Mouse (Mus musculus): Measurements from ENCODE around the gene Tyk2. TPM values are rescaled to one million over a fixed set of nuclear protein-coding genes. Genes with fewer than 3 reads are reported as not detected.

Tyk2 gene
- total RNA-seq (2021), result 10 to 100 TPM; 12.5 to 18.6 TPM
- long read RNA-seq, experiment 1, full-length matches to known transcripts, result 2 of 11 reads
- long read RNA-seq, experiment 1, partial matches to known transcripts, result 8 of 11 reads
- long read RNA-seq, experiment 1, other reads (novel, unspliced or antisense), result 1 of 11 reads
- long read RNA-seq, experiment 2, full-length matches to known transcripts, result 3 of 15 reads
- long read RNA-seq, experiment 2, partial matches to known transcripts, result 2 of 15 reads
- long read RNA-seq, experiment 2, other reads (novel, unspliced or antisense), result 10 of 15 reads

DNA sequence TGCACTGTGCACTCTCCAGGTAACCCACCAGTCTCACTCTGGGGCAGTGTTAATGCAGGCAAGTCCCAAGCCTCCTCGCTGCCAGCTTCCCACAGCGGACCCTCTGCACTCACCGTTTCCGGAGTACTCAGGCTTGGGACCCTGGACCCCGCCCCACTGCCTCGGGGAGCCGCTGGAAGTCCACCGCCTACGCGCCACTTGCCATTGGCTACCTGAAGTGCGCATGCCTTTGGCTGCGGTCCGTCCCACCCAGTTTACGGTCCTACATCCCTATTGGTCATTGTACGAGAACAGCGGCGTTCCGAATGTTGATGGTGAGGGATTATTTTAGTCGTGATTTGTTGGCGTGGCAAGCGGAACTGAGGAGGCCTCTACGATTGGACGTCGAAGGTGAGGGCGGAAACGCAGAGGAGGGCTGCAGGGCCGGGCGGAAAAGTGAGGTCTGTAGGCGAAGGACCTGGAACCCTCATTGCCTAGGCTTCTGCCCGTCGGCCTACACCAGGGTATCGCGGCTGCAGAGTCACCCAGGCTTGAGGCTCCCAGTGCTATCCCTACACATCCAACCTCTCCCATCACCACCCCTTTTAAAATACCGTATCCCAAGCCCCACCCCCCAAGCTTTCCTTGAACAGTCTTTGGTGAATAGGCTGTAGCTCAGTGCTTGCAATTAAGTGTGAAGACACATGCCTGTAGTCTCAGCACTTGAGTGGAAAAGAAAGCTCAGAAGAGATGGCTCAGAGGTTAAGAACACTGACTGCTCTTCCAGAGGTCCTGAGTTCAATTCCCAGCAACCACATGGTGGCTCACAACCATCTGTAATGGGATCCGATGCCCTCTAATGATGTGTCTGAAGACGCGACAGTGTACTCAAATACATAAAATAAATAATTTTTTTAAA is at the start of gene Tyk2:
Gene Tyk2 (minus strand): TSS at position 185 of the 898 bp plus-strand sequence.
- DNase-seq, result peak; percentile 93

DNA sequence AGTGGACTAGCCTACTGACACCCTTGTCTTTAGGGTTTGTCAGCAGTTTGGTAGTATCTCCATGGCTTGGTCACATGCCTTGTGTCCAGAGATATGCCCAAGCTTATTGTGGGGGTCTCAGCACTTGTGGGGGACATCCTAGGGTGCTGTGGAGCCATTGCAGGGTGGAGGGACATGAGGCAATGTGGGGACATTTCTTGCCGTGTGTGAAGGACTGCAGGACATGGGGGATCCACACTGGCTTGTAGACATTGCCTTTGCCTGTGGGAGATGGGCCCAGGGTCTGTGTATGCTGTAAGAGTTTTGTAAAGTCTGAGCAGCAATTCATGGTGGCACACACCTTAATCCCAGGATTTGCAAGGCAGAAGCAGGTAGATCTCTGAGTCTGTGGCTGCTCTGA is 49.8 kb upstream of the Tyk2 start:
- no peak for DNase-seq

DNA sequence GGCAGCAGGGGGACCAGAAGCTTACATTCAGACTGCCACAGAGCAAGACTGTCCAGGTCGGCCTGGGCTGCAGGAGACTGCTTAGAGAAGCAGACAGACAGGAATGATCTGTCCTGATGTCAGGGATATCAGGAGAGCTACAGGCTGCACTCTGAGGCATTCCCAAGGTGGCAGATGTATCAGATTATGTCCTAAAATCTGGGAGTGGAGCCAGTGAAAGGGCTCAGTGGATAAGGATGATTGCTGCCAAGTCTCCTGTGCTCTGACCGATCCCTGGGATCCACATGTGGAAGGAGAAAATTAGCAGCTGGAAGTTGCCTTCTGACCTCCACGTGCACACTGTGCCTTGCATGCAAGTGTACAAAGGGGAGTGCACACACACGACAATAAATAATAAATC is 49.4 kb upstream of the Tyk2 start:
- no peak for DNase-seq

GRCm38 (mm10) chr9:21172364-21172763 is 41.3 kb upstream of the Tyk2 start:
- no peak for DNase-seq

DNA sequence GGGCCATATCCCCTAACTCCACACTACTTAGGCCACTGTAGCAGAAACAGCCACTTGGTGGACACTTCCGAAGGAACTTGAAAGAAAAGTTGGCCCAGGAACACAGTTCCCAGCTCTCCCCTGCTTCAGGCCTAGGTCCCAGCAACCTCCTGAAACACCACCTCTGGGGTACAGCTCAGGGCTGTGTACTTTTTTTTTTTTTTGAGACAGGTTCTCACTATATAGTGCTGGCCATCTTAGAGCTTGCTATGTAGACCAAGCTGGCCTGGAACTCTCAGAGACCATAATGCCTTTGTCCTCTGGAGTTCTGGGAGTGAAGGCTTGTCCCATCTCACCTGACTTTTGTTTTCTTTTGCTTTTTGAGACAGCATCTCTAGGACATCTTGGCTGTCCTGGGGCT is 38.1 kb upstream of the Tyk2 start:
- no peak for DNase-seq

DNA sequence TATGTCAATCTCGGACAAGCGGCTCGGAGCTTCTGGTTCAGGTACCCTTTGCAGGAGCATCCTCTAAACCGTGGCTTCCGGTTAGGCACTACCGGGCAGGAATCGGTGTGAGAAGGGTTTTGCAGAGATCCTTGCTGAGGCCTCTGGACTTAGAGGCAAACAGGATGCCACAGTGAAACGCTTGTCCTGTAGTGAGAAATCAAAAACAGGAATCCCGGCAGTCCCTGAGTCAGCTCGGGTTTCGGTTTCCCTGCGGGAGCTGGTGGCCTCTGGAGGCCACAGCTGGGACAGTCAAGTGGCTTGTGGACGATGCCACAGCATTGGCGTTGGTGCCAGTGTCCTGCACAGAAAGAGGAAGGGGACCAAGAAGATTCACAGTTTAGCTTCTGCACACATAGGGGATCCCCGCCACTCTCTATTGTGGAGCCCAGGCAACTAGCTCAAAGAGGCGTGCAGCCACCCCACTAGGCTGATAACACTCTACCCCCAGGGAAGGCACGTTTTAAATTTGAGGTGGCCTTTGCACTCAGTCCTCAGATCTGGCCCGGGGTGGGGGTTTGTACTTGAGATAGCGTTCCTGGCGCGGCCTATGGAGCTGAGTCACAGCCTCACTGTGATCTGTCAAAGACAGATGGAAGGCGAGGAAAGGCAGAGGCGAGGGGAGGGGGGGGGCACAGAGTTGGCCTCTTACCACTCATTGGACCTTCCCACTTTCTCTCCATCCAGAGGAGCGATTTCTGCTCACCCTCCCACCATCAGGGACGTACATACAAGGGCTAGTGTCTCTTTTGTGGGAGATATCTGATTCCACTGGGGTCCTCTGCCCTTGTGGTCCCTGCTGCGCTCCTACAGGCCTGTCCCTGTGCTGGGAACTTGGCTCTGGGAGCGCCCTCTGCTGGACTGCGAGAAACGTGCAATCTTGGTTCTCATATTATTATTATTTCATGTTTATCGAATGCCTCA is 37.4 kb upstream of the Tyk2 start:
- peak; percentile 85 for DNase-seq

GRCm38 (mm10) chr9:21167140-21168097 is 36.4 kb upstream of the Tyk2 start:
- no peak for DNase-seq

- DNase-seq, result no peak
Measured at GRCm38 (mm10) chr9:21166516-21166915, 35.5 kb upstream of the Tyk2 start.

GRCm38 (mm10) chr9:21165952-21166451 is 35.0 kb upstream of the Tyk2 start:
- DNase-seq, result peak; percentile 75

DNA sequence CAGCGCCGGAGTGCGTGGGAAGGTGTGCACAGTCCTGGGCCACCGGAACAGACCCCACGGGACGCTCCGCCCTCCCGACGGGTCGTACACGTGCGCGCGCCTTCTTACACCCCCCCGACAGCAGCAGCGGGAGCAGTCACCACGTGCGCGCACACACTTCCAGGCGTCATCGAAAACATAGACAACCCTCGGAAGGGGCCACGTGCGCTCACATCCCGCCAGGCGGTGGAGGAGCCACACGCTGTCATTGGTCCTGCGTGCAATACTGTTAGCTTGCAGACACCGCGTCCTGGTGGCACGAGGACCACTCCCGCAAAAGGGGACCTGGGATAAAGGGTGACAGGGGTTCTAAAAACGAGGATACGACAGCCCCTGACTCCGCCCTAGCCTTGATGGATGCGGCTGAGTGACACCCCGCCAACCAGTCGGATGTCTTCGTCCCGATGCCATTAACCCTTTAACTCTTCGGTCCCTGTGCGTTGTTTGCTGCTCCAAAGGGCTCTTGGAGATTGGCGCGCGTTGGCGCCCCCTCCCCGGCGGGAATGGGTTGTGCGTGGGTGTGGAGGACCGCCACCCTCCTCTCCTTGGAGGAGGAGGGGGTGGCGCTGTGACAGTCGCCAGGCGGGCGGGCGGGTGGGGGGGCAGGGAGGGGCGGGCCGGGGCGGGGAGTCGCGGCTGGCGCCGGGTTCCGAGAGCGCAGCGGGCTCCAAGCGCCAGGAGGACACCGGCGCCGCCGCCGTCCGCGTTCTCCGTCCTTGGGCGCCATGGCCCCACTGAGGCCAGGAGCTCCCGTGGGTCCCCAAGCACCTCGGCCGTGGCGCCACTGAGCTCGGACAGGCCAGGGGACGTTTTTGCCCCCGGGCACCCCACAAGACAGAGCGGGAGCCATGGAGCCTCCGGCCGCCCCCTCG is 34.3 kb upstream of the Tyk2 start, which contains the start of gene Pde4a:
Gene Pde4a (plus strand): TSS at position 674 of the 911 bp plus-strand sequence.
- no peak for DNase-seq

GRCm38 (mm10) chr9:21164072-21164471 is 33.0 kb upstream of the Tyk2 start:
- DNase-seq, result no peak

DNA sequence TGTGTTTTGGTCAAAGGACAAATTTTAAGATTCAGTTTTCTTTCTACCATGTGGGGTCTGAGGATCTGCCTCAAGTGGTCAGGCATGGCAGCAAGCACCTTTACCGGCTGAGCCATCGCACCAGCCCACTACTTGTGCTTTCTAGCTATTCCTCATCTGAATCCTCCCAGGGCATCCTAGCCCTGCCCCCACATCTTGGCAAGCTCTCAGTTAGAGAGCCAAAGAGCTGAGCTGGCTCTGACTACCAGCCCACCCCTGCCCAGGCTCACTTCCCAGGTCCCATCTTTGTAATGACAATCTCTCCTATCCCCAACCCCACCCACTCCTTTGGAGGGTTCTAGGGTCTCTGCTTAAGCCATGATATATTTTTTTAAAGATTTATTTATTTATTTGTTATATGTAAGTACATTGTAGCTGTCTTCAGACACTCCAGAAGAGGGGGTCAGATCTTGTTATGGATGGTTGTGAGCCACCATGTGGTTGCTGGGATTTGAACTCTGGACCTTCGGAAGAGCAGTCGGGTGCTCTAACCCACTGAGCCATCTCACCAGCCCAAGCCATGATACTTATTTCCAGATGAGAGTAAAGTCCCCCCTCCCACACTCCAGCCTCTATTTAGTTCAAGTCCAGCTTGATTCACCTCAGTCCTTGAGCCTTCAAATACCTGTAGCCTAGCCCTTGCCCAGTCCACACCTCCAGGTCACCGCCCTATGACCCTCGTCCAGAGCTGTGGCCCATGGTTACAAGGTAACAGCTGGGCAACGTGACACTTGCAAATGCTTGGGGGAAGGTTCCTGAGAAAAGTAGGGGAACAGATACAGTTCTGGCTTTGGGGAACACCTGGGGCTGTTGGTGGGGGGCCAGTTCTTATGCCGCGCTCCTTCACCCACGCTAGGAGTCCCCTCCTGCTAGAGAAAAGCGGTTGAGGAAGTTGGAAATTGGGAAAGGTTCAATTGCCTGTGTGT is 32.3 kb upstream of the Tyk2 start:
- DNase-seq, result no peak

DNA sequence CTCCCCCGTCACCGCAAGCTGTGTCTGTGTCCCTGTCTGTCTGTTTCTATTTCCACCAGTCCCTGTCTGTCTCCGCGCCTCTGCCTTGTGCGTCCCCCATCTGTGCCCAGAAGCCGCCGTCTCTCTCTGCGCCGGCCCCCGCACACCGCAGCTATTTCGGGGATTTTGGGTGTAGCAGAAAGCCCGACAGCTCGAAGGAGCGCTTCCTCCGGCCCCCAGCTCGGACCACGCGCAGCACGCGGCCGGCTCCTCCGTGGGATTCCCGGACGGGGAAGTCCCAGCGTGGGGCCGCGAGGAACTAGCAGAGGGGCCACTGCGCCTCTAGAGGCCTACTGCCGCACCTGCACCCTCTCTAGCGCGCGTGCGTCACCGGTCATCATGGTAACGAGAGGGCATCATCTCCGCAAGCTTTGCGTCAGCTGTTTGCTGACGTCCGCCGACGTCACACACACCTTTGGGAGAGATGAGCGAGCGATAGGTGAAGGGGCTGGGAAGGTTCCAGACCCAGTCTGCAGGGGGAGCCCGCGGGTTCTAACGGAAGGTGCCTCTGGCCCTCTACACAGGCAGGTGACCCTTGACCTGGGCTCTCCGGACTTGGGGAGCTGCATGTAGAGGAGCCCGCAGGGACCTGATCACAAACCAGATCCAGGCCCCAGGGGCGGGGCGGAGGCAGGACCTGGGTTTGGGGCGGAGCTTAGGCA is 30.3 kb upstream of the Tyk2 start:
- peak; percentile 93 for DNase-seq

- no peak for DNase-seq
Measured at GRCm38 (mm10) chr9:21154787-21155186, 23.7 kb upstream of the Tyk2 start.

- DNase-seq, result no peak
Measured at GRCm38 (mm10) chr9:21153833-21154232, 22.8 kb upstream of the Tyk2 start.

GRCm38 (mm10) chr9:21153331-21153730 is 22.3 kb upstream of the Tyk2 start:
- no peak for DNase-seq

DNA sequence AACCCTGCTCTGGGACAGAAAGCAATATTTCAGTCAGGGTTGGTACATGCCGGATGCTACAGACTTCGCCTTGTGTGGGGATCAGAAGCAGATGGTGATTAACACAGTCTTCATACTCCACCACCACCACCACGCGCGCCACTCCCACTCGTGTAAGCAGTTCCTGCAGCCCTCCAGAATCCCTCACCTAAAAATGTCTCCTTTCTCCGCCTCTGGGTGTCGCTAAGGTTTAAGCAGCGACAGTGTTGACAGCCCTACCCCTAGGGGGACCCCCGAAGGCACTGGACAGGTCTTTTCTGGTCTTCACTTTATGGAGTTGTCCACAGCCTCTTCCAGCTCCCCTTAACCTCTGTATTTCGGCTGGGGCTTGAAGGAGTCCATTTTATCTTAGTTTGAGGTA is 21.7 kb upstream of the Tyk2 start:
- DNase-seq, result no peak

All from adrenal gland, postnatal 10 days (tissue).